Mouse (Mus musculus) kidney, adult 8-10 months (tissue): Measurements from ENCODE around the gene Agpat2.

ENCODE experiments used
- DNase-seq, 2 experiments: peaks; one replicate each; pipeline ENCODE4 v3.0.0; 2022

Agpat2 gene

GRCm38 (mm10) chr2:26594934-26595724 is 9.1 kb downstream of the Agpat2 start:
- peak; percentile 77 to 82 for DNase-seq

GRCm38 (mm10) chr2:26594461-26594933 is 9.7 kb downstream of the Agpat2 start:
- DNase-seq: no peak

GRCm38 (mm10) chr2:26594022-26594346 is 10.2 kb downstream of the Agpat2 start:
- DNase-seq: peak; percentile 78 to 83

GRCm38 (mm10) chr2:26593211-26594021 is 10.8 kb downstream of the Agpat2 start:
- DNase-seq: no peak

GRCm38 (mm10) chr2:26591416-26591815 is 12.8 kb downstream of the Agpat2 start:
- no peak for DNase-seq

GRCm38 (mm10) chr2:26590962-26591361 is 13.3 kb downstream of the Agpat2 start:
- DNase-seq: no peak

GRCm38 (mm10) chr2:26590282-26590681 is 13.9 kb downstream of the Agpat2 start:
- no peak for DNase-seq

GRCm38 (mm10) chr2:26589284-26589683 is 14.9 kb downstream of the Agpat2 start:
- DNase-seq: no peak

GRCm38 (mm10) chr2:26588573-26588972 is 15.6 kb downstream of the Agpat2 start:
- no peak for DNase-seq

GRCm38 (mm10) chr2:26587044-26587405 is 17.2 kb downstream of the Agpat2 start:
- no peak for DNase-seq

- DNase-seq: peak in 1 of 2 experiments; percentile 53
These were observed 17.7 kb downstream of the Agpat2 start, which contains the start of gene Gm20532 for GRCm38 (mm10) chr2:26586294-26587043. Gm20532 (plus strand) TSS chr2:26586639.

- DNase-seq: no peak
These were observed 18.5 kb downstream of the Agpat2 start for GRCm38 (mm10) chr2:26585713-26586112.

GRCm38 (mm10) chr2:26583640-26584039 is 20.6 kb downstream of the Agpat2 start:
- peak; percentile 72 to 76 for DNase-seq

- no peak for DNase-seq
These were observed 21.5 kb downstream of the Agpat2 start for GRCm38 (mm10) chr2:26582741-26583140.

GRCm38 (mm10) chr2:26582203-26582602 is 22.0 kb downstream of the Agpat2 start:
- peak; percentile 59 to 69 for DNase-seq

GRCm38 (mm10) chr2:26580751-26581150 is 23.5 kb downstream of the Agpat2 start:
- peak; percentile 43 to 53 for DNase-seq

- no peak for DNase-seq
These were observed 24.5 kb downstream of the Agpat2 start, which contains the start of gene Egfl7 for GRCm38 (mm10) chr2:26579714-26580113. Egfl7 (plus strand) TSS chr2:26580014.

GRCm38 (mm10) chr2:26578369-26578768 is 25.8 kb downstream of the Agpat2 start:
- DNase-seq: peak; percentile 57 to 79

- no peak for DNase-seq
These were observed 27.8 kb downstream of the Agpat2 start for GRCm38 (mm10) chr2:26576462-26576861.

- DNase-seq: peak; percentile 62 to 78
These were observed 28.4 kb downstream of the Agpat2 start for GRCm38 (mm10) chr2:26575865-26576264.

GRCm38 (mm10) chr2:26575378-26575777 is 28.8 kb downstream of the Agpat2 start:
- DNase-seq: no peak

- no peak for DNase-seq
These were observed 29.4 kb downstream of the Agpat2 start for GRCm38 (mm10) chr2:26574862-26575261.

- DNase-seq: no peak
These were observed 30.4 kb downstream of the Agpat2 start for GRCm38 (mm10) chr2:26573807-26574206.
